Mouse (Mus musculus) cerebellum, adult 11-12 months (tissue): Measurements from ENCODE around the gene Foxg1.

Experiments used
- DNase-seq: peaks from one replicate; pipeline ENCODE4 v3.0.0; 2022

Gene Foxg1

DNA sequence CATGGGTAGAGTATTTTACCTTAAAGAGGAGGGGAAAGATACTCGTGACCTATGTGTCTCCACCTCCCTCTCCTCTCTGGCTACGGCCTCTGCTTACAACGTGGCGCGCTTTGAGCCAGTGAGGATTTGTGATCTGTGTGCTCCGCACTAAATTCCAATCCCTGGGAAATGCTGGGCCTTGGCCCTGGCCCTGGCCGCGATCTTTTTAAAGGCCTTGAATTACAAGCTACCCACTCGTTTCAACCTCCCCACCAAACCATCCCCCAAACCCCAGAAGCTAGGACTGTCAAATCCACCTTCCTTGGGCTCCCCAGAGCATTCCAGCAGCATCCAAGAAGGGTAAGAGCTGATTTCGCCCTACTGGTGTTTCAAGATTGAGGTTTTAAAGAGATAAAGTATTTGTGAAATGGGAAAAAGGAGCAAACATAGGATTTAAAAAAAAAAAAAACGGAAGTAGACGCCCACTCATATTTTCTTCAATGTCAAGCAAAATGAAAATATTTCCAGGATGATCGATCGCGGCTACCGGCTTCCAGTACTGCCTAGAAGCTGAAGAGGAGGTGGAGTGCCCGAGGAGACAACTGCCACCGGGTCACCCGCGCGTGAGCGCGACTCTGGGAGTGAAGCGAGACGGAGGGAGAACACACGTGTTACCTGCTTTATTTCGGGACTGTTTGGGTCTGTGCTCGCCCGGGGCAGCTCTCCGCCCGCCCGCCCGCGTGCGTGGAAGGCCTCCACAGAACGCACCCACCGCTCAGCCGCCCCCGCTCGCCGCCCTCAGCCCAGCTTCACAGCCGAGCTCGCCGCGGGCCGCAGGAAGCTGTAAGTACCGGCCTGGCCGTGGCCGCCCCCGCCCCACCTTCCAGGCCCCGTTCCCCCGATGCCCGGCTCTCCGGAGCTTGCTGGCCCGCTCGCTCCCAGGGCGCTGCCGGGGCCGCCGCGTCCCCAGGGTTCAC lies at the start of gene Foxg1:
Gene Foxg1 (plus strand): TSS at position 96 of the 956 bp plus-strand sequence.
- DNase-seq = no peak

DNA sequence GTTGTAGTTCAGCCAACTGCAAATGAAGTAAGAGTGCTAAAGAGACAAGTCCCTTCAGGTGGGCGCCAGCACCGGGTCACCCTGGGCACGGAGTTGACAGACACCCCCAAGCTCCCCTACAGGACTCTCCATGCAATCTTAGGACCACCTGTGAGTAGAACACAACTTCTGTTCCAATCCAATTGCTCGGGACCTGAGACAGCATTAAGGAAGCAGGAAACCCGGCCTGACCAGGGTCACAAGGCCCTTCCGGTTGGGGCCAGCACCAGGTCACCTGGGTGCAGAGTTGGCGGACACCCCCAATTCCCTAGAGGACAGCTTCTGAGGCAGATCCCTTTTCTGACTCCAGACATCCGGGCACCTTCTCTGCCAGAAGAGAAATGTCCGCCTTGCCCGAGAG lies 32.8 kb upstream of the Foxg1 start:
- no peak for DNase-seq

- no peak for DNase-seq
Observed at GRCm38 (mm10) chr12:49368931-49369330, 13.5 kb upstream of the Foxg1 start.

DNA sequence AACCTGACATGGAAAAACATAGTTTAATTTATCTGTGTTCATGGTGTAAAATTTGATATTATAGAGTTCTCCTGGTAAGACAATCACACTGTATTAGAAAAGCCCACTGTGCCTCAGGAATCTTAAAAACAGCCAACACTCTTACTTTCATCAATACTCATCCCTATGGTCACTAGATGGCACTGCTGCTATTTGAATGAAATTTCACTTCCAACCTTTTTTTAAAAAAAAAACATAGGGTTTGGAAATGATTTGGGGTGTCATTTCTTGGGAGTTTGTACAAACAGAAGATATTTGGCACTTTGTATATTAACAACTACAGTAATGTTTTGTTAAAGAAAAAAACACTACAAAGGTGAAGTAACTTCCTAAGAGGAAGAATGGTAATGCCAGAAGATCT lies 10.3 kb upstream of the Foxg1 start:
- no peak for DNase-seq

DNA sequence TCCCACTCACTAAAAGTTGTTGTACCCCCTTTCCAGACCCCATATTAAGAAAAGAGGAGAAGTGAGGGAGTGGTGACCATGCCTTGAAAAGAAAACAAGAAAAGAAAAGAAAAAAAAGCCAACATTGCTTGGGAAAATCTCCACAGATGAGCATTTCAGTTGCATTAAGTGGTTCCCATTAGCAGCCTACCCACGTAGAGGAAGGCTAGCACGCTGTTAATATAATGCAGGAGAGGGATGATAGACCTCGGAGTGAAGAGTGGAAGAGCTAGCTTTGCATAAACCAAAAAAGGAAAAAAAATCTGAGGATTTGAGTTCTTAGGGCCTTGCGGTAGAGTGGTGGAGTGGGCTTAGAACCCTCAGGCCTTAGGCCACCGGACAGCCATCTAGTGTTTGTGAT lies 9.3 kb upstream of the Foxg1 start:
- DNase-seq = no peak

DNA sequence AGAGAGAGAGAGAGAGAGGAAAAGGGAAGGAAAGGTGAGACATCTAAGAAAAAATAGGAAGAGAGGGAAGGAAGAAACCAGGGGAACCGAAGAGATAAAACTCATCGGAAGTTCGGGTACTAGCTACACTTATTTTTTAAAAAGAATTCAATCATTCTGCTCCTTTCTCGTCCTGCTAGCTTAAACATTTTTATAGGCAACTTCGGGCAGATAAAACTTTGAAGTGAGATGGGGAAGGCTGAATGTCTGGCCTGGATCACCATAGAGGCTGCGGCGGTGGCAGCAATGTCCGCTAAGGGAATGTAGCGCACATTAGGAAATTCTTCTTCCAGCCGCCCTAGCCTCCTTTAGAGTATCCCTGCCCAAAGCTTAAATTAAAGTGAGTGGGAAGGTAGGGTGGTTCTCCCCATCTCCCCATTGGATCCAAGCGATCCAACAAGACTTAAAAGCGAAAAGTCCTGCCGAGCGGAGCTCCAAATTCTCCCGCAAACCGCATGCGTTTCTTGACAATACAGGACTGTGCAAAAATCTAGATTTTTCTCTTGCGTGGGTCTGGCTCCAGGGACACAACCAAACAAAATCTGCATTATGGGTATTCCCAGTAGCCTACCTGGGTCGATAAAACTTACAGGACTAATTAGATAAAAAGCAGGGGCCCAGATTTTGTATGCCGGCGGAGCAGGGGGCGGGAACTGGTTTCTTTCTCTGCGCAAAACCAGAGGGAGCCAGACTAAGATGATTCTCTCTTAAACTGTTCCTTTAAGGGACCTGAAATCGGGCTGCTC lies 8.4 kb upstream of the Foxg1 start:
- no peak for DNase-seq

- no peak for DNase-seq
Observed at GRCm38 (mm10) chr12:49374606-49374995, 7.9 kb upstream of the Foxg1 start.

GRCm38 (mm10) chr12:49375427-49376317 lies 6.8 kb upstream of the Foxg1 start:
- no peak for DNase-seq

- no peak for DNase-seq
Observed at GRCm38 (mm10) chr12:49376318-49376992, 6.0 kb upstream of the Foxg1 start.

GRCm38 (mm10) chr12:49377281-49377970 lies 5.0 kb upstream of the Foxg1 start:
- no peak for DNase-seq

GRCm38 (mm10) chr12:49378920-49379319 lies 3.5 kb upstream of the Foxg1 start:
- no peak for DNase-seq

- no peak for DNase-seq
Observed at GRCm38 (mm10) chr12:49379446-49379845, 3.0 kb upstream of the Foxg1 start.

DNA sequence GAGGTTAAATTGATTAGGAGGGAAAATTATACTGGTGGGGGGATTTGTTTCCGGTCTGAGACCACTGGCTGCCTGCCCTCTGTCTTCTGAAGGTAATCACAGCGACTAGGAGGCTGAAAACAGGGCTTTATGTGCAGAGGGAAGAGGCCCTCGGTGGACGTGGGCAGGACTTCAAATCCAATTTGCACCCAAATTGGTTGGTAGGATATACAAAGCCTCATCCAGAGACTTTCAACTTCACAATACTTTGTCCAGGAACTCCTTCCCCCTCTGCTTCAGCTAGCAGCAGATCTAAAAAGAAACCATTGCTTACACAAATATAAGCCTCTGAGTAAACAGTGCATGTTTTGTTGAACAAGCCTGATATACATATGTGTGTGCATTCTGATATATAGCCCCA lies 2.0 kb upstream of the Foxg1 start:
- DNase-seq = no peak

GRCm38 (mm10) chr12:49381031-49381525 lies 1.4 kb upstream of the Foxg1 start:
- no peak for DNase-seq

- no peak for DNase-seq
Observed at GRCm38 (mm10) chr12:49381721-49382365, 617 bp upstream of the Foxg1 start.

GRCm38 (mm10) chr12:49383521-49384133 lies 1.2 kb downstream of the Foxg1 start:
- no peak for DNase-seq

DNA sequence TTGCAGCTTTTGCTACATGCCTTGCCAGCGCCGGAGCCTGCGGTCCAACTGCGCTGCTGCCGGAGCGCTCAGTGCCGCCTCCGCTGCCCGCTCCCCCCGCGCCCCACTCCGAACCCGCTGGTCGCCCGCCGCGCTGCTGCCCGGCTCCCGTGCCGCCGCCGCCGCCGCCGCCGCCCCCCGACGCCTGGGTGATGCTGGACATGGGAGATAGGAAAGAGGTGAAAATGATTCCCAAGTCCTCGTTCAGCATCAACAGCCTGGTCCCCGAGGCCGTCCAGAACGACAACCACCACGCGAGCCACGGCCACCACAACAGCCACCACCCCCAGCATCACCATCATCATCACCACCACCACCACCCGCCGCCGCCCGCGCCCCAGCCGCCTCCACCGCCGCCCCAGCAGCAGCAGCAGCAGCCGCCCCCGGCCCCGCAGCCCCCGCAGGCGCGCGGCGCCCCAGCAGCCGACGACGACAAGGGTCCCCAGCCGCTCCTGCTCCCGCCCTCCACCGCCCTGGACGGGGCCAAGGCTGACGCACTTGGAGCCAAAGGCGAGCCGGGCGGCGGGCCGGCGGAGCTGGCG lies 1.9 kb downstream of the Foxg1 start:
- no peak for DNase-seq

DNA sequence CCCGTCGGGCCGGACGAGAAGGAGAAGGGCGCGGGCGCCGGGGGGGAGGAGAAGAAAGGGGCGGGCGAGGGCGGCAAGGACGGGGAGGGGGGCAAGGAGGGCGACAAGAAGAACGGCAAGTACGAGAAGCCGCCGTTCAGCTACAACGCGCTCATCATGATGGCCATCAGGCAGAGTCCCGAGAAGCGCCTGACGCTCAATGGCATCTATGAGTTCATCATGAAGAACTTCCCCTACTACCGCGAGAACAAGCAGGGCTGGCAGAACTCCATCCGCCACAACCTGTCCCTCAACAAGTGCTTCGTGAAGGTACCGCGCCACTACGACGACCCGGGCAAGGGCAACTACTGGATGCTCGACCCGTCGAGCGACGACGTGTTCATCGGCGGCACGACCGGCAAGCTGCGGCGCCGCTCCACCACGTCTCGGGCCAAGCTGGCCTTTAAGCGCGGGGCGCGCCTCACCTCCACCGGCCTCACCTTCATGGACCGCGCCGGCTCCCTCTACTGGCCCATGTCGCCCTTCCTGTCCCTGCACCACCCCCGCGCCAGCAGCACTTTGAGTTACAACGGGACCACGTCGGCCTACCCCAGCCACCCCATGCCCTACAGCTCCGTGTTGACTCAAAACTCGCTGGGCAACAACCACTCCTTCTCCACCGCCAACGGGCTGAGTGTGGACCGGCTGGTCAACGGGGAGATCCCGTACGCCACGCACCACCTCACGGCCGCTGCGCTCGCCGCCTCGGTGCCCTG lies 2.6 kb downstream of the Foxg1 start, which contains the start of gene Gm43517:
Gene Gm43517 (plus strand): TSS at position 299 of the 755 bp plus-strand sequence.
- no peak for DNase-seq

- no peak for DNase-seq
Observed at GRCm38 (mm10) chr12:49385631-49385990, 3.2 kb downstream of the Foxg1 start.
